Mouse (Mus musculus) testis, adult 2 months (tissue): ENCODE data around the gene Agl. TPM values are rescaled to one million over a fixed set of nuclear protein-coding genes. Genes with fewer than 3 reads are reported as not detected.

Experiments
- H3K27ac ChIP-seq: fragments of 200-500 bp; 2 replicates; pipeline ENCODE4 v1.5.1; 2012; ENCODE audit warnings: low read depth, low read length; ENCODE audit not compliant: control insufficient read depth, insufficient read depth
- H3K27me3 ChIP-seq: fragments of 200-500 bp; 2 replicates; pipeline ENCODE4 v1.6.1; 2012; ENCODE audit warnings: mild to moderate bottlenecking, low read length, moderate library complexity; ENCODE audit not compliant: control insufficient read depth, insufficient read depth
- H3K36me3 ChIP-seq: fragments of 200-500 bp; 2 replicates; pipeline ENCODE4 v1.6.1; 2012; ENCODE audit warnings: mild to moderate bottlenecking, low read length; ENCODE audit not compliant: control insufficient read depth, insufficient read depth
- H3K4me1 ChIP-seq: fragments of 200-500 bp; 2 replicates; pipeline ENCODE4 v1.6.1; 2012; ENCODE audit warnings: low read length; ENCODE audit not compliant: control insufficient read depth, insufficient read depth
- H3K4me3 ChIP-seq: fragments of 200-500 bp; 2 replicates; pipeline ENCODE4 v1.5.1; 2012; ENCODE audit warnings: low read depth, mild to moderate bottlenecking, low read length, moderate library complexity, mixed read lengths; ENCODE audit not compliant: control insufficient read depth
- CTCF ChIP-seq: fragments of 200-500 bp; IDR thresholded peaks from 2 replicates; pipeline ENCODE4 v1.5.1; 2012; ENCODE audit warnings: low read depth, mild to moderate bottlenecking, inconsistent platforms, low read length, moderate library complexity; ENCODE audit not compliant: control insufficient read depth, insufficient read depth, insufficient replicate concordance
- POLR2A ChIP-seq: fragments of 200-500 bp; IDR thresholded peaks from 2 replicates; pipeline ENCODE4 v1.6.1; 2012; ENCODE audit warnings: low read depth, mild to moderate bottlenecking, inconsistent platforms, low read length, moderate library complexity; ENCODE audit not compliant: control insufficient read depth
- polyA plus RNA-seq: library from polyadenylated mRNA; depleted of rRNA; stranded (reverse); fragments of >200 nt; gene quantifications from 2 replicates; pipeline ENCODE4 v1.2.3, GENCODE M21; 2012

The Agl gene
- polyA plus RNA-seq, 1 experiment: 3.2 TPM

- Histone ChIP-seq H3K4me3 (no peak overlapping the region), H3K4me1 (peaks cover 2% of the 10 kb centered on the region; the same call in 1 of the 2 replicates), H3K36me3 (no peaks in the 10 kb centered on the region), H3K27ac (no peak overlapping the region), H3K27me3 (no peaks in the 10 kb centered on the region)
- no peak for TF ChIP-seq POLR2A
Measured at GRCm38 (mm10) chr3:116832526-116833310, 24.8 kb upstream of the Agl start.

- H3K4me1 ChIP-seq: no peaks in the 10 kb centered on the region
- H3K36me3 ChIP-seq: no peaks in the 10 kb centered on the region
- H3K27ac ChIP-seq: no peak overlapping the region
- TF ChIP-seq CTCF (no peak), POLR2A (no peak)
- no peak overlapping the region for H3K4me3 ChIP-seq
- H3K27me3 ChIP-seq: no peaks in the 10 kb centered on the region
Measured at GRCm38 (mm10) chr3:116831324-116831723, 23.4 kb upstream of the Agl start.

DNA sequence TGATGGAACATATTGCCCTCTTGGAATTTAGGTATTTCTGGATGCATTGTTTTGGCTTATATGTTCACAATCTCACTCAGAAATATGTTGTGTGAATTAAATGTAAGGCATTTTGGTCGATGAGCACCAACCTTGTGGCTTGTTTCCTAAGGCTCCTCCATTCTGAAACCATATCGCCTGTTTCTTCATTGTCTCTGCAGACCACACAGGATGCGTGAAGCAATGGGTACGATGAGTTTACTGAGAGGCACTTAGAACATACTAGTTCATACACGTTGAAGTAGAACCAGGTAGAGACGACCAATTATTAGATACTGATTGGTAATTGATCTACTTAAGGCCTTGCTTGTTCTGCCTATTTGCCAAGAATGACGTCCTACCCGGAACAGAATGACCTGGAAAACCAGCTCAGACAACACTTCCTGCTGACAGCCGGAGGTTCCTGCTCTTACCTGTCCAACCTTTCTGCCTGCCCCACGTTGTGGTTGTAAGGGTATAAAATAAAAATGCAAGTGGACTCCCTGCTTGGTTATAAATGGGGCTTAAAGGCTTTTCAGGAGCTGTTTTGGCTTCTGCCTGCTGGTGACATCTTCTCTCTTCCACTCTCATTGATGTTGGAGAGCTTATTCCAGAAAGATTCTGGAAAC, 21.4 kb upstream of the Agl start:
- Histone ChIP-seq H3K36me3 (no peaks in the 10 kb centered on the region), H3K4me3 (no peak overlapping the region), H3K27me3 (no peaks in the 10 kb centered on the region), H3K4me1 (no peaks in the 10 kb centered on the region), H3K27ac (no peak overlapping the region)
- TF ChIP-seq CTCF (no peak), POLR2A (no peak)

- no peaks in the 10 kb centered on the region for H3K4me1 ChIP-seq
- H3K27me3 ChIP-seq: no peaks in the 10 kb centered on the region
- TF ChIP-seq CTCF (no peak), POLR2A (no peak)
- H3K4me3 ChIP-seq: no peak overlapping the region
- no peaks in the 10 kb centered on the region for H3K36me3 ChIP-seq
- H3K27ac ChIP-seq: no peak overlapping the region
Measured at GRCm38 (mm10) chr3:116826471-116827215, 18.7 kb upstream of the Agl start.

GRCm38 (mm10) chr3:116817231-116817630, 9.3 kb upstream of the Agl start:
- TF ChIP-seq CTCF (no peak), POLR2A (no peak)
- Histone ChIP-seq H3K36me3 (no peaks in the 10 kb centered on the region), H3K27ac (no peak overlapping the region), H3K4me3 (no peak overlapping the region), H3K27me3 (no peaks in the 10 kb centered on the region), H3K4me1 (no peaks in the 10 kb centered on the region)

- no peak for TF ChIP-seq POLR2A
- no peak for TF ChIP-seq CTCF
- no peak overlapping the region for H3K27ac ChIP-seq
- no peaks in the 10 kb centered on the region for H3K36me3 ChIP-seq
- no peak overlapping the region for H3K4me3 ChIP-seq
- no peaks in the 10 kb centered on the region for H3K4me1 ChIP-seq
- no peaks in the 10 kb centered on the region for H3K27me3 ChIP-seq
Measured at GRCm38 (mm10) chr3:116816674-116817215, 8.8 kb upstream of the Agl start.

- H3K4me1 ChIP-seq: no peaks in the 10 kb centered on the region
- no peak overlapping the region for H3K4me3 ChIP-seq
- H3K36me3 ChIP-seq: no peaks in the 10 kb centered on the region
- TF ChIP-seq POLR2A: no peak
- TF ChIP-seq CTCF: no peak
- H3K27me3 ChIP-seq: no peaks in the 10 kb centered on the region
- no peak overlapping the region for H3K27ac ChIP-seq
Measured at GRCm38 (mm10) chr3:116815916-116816315, 8.0 kb upstream of the Agl start.
